Mouse (Mus musculus): Measurements from ENCODE around the gene Tmsb15a.

GRCm38 (mm10) chrX:135761707-135762106, 36.6 kb upstream of the Tmsb15a start:
- peak; percentile 76 for TF ChIP-seq CTCF (IDR thresholded peaks at IDR 0.05)
- TF ChIP-seq POLR2A (IDR thresholded peaks at IDR 0.05; ENCODE audit: insufficient read depth, low read depth, low read length), result no peak

Data from heart, adult 2 months (tissue).